Mouse (Mus musculus): ENCODE measurements around the gene Tns3.

- no peak for TF ChIP-seq CTCF (IDR thresholded peaks at IDR 0.05; ENCODE audit: borderline replicate concordance, control insufficient read depth, extremely low read depth, insufficient read depth, low read length, poor library complexity)
- TF ChIP-seq POLR2A (IDR thresholded peaks at IDR 0.05; ENCODE audit: control insufficient read depth, extremely low read depth, insufficient read depth, low read length, poor library complexity), result no peak
Measured at GRCm38 (mm10) chr11:8697670-8698069, 33.3 kb upstream of the Tns3 start.

Measured in thymus, adult 2 months (tissue).